ENCODE assay signal across 11 mouse cellular contexts in genomic region chr7:80991589-80991988, GRCm38 (mm10). TPM values are rescaled to one million over a fixed set of nuclear protein-coding genes. Genes with fewer than 3 reads are reported as not detected.
DNase-seq lines count a peak whose midpoint lies in the region; ATAC-seq and TF ChIP-seq lines count a peak whose summit lies in the region.
"Had no signal": no experiment of that assay in that cellular context is flagged by ENCODE, and none has a peak within 500 bp of the region (broad histone marks: within the 10 kb centered on the region; RNA-seq: fewer than 3 reads in every experiment).

No protein-coding gene starts in this region.

- no peak overlapping the region for H3K4me3 ChIP-seq in neural tube, embryonic 11.5 days (ENCODE audit: low read depth, low read length)
- no peak overlapping the region for H3K4me3 ChIP-seq in liver, embryonic 14.5 days (ENCODE audit: insufficient read depth in 1 of 2, low read depth in 2 of 2, low read length in 2 of 2)

- peak overlapping the region; percentile 0; the same call in 1 of the 2 replicates for H3K4me2 ChIP-seq in neural tube, embryonic 11.5 days (ENCODE audit: low read depth)
- peak overlapping the region; percentile 100 for H3K4me2 ChIP-seq in liver, embryonic 14.5 days (ENCODE audit: low read depth)

- WGBS in neural tube, embryonic 11.5 days: 92% methylated on average over 5 of the region's 5 CpGs
- 85% methylated on average over 5 of the region's 5 CpGs for WGBS in liver, embryonic 14.5 days (ENCODE audit: insufficient replicate concordance)

- no peak for TF ChIP-seq EP300 in liver, embryonic 14.5 days (IDR thresholded peaks at IDR 0.05; ENCODE audit: low read depth)

- no peak for ATAC-seq in neural tube, embryonic 11.5 days (ENCODE audit: insufficient read depth, low FRiP score, low TSS enrichment)
- no peak for ATAC-seq in liver, embryonic 14.5 days (ENCODE audit: insufficient read depth)

- DNase-seq in heart, adult 11 months: peak; percentile 87
- no peak for DNase-seq in heart, postnatal 14 days
- no peak for DNase-seq in neural tube, embryonic 11.5 days (ENCODE audit: low spot score)
- no peak for DNase-seq in neural tube, embryonic 10.5 days (ENCODE audit: extremely low spot score, low spot score)
- no peak for DNase-seq in liver, embryonic 14.5 days (ENCODE audit: low read depth in 3 of 3, low spot score in 3 of 3)
- no peak for DNase-seq in MN1 (ENCODE audit: low spot score)
- no peak for DNase-seq in ovary, postnatal 14 days (ENCODE audit: low spot score)
- DNase-seq in frontal cortex, adult 2 months (ENCODE audit: extremely low spot score in 1 of 2, low spot score in 1 of 2): no peak
- DNase-seq: cerebellum, postnatal 25 days; right cerebral cortex, postnatal 14 days; thymus, postnatal 36 days had no signal

- intact Hi-C loops in heart, postnatal 14 days (cut with DNase I): loop anchor here (5.0 kb wide), 4 partner anchors 66 to 166 kb away; partner anchors contain the start of genes Alpk3, Wdr73 and Zscan2

- H3K36me3 ChIP-seq in neural tube, embryonic 11.5 days (ENCODE audit: control insufficient read depth, insufficient read depth, low read length): no peaks in the 10 kb centered on the region
- no peaks in the 10 kb centered on the region; the same call in 1 of the 2 replicates for H3K36me3 ChIP-seq in liver, embryonic 14.5 days (replicated peaks; ENCODE audit: control insufficient read depth, insufficient read depth, low read depth)

- no peaks in the 10 kb centered on the region for H3K9me3 ChIP-seq in neural tube, embryonic 11.5 days (ENCODE audit: control insufficient read depth, low read length)
- no peaks in the 10 kb centered on the region for H3K9me3 ChIP-seq in liver, embryonic 14.5 days (ENCODE audit: control insufficient read depth, low read length)

- peaks cover 6% of the 10 kb centered on the region for H3K4me1 ChIP-seq in neural tube, embryonic 11.5 days (ENCODE audit: control insufficient read depth, insufficient read depth, low read length)
- H3K4me1 ChIP-seq in liver, embryonic 14.5 days (replicated peaks; ENCODE audit: control insufficient read depth in 2 of 2, insufficient read depth in 2 of 2, low read length in 1 of 2): peaks cover 41 to 64% of the 10 kb centered on the region in 2 experiments

- TF ChIP-seq CTCF in liver, embryonic 14.5 days (IDR thresholded peaks at IDR 0.05; ENCODE audit: low read depth): no peak

- H3K27me3 ChIP-seq in neural tube, embryonic 11.5 days (ENCODE audit: control insufficient read depth, insufficient read depth, low read length): no peaks in the 10 kb centered on the region
- H3K27me3 ChIP-seq in liver, embryonic 14.5 days (ENCODE audit: control insufficient read depth, insufficient read depth, low read length): no peaks in the 10 kb centered on the region

- no peak overlapping the region for H3K9ac ChIP-seq in neural tube, embryonic 11.5 days (ENCODE audit: low read length)
- no peak overlapping the region for H3K9ac ChIP-seq in liver, embryonic 14.5 days (replicated peaks)

- H3K27ac ChIP-seq in neural tube, embryonic 11.5 days (ENCODE audit: low read depth, low read length): no peak overlapping the region
- H3K27ac ChIP-seq in liver, embryonic 14.5 days: no peak overlapping the region

RNA-seq across cellular contexts. Expression of gene Zfp592, which starts 1.9 kb away (rescaled TPM):
- total RNA-seq in heart, postnatal 14 days (2021): 10 to 100 TPM; 21.5 to 22.1 TPM
- 14.1 and 16.2 TPM in 2 replicates for polyA plus RNA-seq in neural tube, embryonic 11.5 days (2014; fragmentation: Nextera tagmentation; extraction: Ambion mirVana)
- 8.3 and 11.3 TPM in 2 replicates for polyA plus RNA-seq in liver, embryonic 14.5 days (2012; rRNA removed)
- polyA plus RNA-seq in liver, embryonic 14.5 days (2014; fragmentation: Nextera tagmentation; extraction: Ambion mirVana): 6.4 and 6.6 TPM in 2 replicates
- polyA plus RNA-seq in frontal cortex, adult 2 months (2012; rRNA removed): 14.1 and 16.6 TPM in 2 replicates

RNA-seq across cellular contexts. Expression of gene Sec11a, which starts 44.0 kb away (rescaled TPM):
- 10 to 100 TPM; 50.2 to 61.5 TPM for total RNA-seq in heart, postnatal 14 days (2021)
- 181 and 196 TPM in 2 replicates for polyA plus RNA-seq in neural tube, embryonic 11.5 days (2014; fragmentation: Nextera tagmentation; extraction: Ambion mirVana)
- 50.0 and 51.0 TPM in 2 replicates for polyA plus RNA-seq in liver, embryonic 14.5 days (2012; rRNA removed)
- 89.0 and 90.4 TPM in 2 replicates for polyA plus RNA-seq in liver, embryonic 14.5 days (2014; fragmentation: Nextera tagmentation; extraction: Ambion mirVana)
- polyA plus RNA-seq in frontal cortex, adult 2 months (2012; rRNA removed): 59.8 and 60.6 TPM in 2 replicates
